Mouse (Mus musculus) heart, adult 2 months (tissue): ENCODE data around the gene Peg3. TPM values are rescaled to one million over a fixed set of nuclear protein-coding genes. Genes with fewer than 3 reads are reported as not detected.
"Not testable (repeated sequence)": the region's sequence is repeated elsewhere in the genome, so short reads cannot be mapped to it uniquely, and the experiment has no call there.

Source experiments
- DNase-seq, 2 experiments: peaks; one replicate each; pipeline ENCODE4 v3.0.0; 2021
- H3K27ac ChIP-seq: fragments of 200-600 bp; 2 replicates; pipeline ENCODE4 v1.8.1; 2022
- H3K27me3 ChIP-seq: fragments of 200-500 bp; 2 replicates; pipeline ENCODE4 v1.6.1; 2012; ENCODE audit warnings: mild to moderate bottlenecking, low read length, inconsistent platforms, mixed read lengths; ENCODE audit not compliant: control insufficient read depth, insufficient read depth
- H3K36me3 ChIP-seq: fragments of 200-500 bp; 2 replicates; pipeline ENCODE4 v1.6.1; 2012; ENCODE audit warnings: low read length, inconsistent platforms; ENCODE audit not compliant: control insufficient read depth, insufficient read depth
- H3K4me1 ChIP-seq: fragments of 200-500 bp; 2 replicates; pipeline ENCODE4 v1.6.1; 2011; ENCODE audit warnings: low read length; ENCODE audit not compliant: control insufficient read depth, insufficient read depth
- H3K4me3 ChIP-seq: fragments of 200-600 bp; 2 replicates; pipeline ENCODE4 v1.8.1; 2022
- H3K79me2 ChIP-seq: fragments of 200-500 bp; replicated peaks from 2 replicates; pipeline ENCODE4 v1.6.1; 2012; ENCODE audit warnings: mild to moderate bottlenecking, inconsistent platforms, low read length, moderate library complexity, mixed read lengths; ENCODE audit not compliant: control insufficient read depth, insufficient read depth
- H3K9ac ChIP-seq: fragments of 200-500 bp; 2 replicates; pipeline ENCODE4 v1.6.1; 2012; ENCODE audit warnings: low read depth, mild to moderate bottlenecking, control low read depth, inconsistent platforms, low read length, mixed read lengths
- CTCF ChIP-seq: fragments of 200-600 bp; IDR thresholded peaks from 2 replicates; pipeline ENCODE4 v1.8.1; 2022; ENCODE audit warnings: antibody characterized with exemption, mild to moderate bottlenecking, moderate library complexity
- EP300 ChIP-seq: fragments of 200-500 bp; IDR thresholded peaks from 2 replicates; pipeline ENCODE4 v1.6.1; 2011; ENCODE audit warnings: low read depth, low read length, control low read depth; ENCODE audit not compliant: insufficient read depth
- POLR2A ChIP-seq: fragments of 200-500 bp; IDR thresholded peaks from 2 replicates; pipeline ENCODE4 v1.6.1; 2011; ENCODE audit warnings: mild to moderate bottlenecking, low read depth, low read length, control low read depth; ENCODE audit not compliant: insufficient read depth
- WGBS: fragments of 180-500 bp; shearing (Covaris S2); methylation state at CpG from one replicate; pipeline ENCODE4 v1.1.7; 2018; 5-methylcytosine and 5-hydroxymethylcytosine counted together
- intact Hi-C: fragments of 180-260 bp; cut with DNase I; formaldehyde crosslinking; loops from one replicate; pipeline ENCODE4 v1.15.1; 2025
- long read RNA-seq: library from polyadenylated mRNA; stranded (forward); transcript quantifications from one replicate; pipeline ENCODE4 v2.0.0, GENCODE M21; 2021
- polyA plus RNA-seq: library from polyadenylated mRNA; depleted of rRNA; stranded (reverse); fragments of >200 nt; gene quantifications from 2 replicates; pipeline ENCODE4 v1.2.3, GENCODE M21; 2012; rRNA removed
- total RNA-seq, 2 experiments: library from RNA; stranded (reverse); gene quantifications; 2 replicates each; pipeline ENCODE4 v1.2.3; 2021

The Peg3 gene
- total RNA-seq (1 to 10 TPM; 5.9 to 8.0 TPM), polyA plus RNA-seq (4.3 and 8.2 TPM in 2 replicates)
- long read RNA-seq, partial matches to known transcripts, result 0 of 2 reads
- long read RNA-seq, other reads (novel, unspliced or antisense), result 2 of 2 reads

DNA sequence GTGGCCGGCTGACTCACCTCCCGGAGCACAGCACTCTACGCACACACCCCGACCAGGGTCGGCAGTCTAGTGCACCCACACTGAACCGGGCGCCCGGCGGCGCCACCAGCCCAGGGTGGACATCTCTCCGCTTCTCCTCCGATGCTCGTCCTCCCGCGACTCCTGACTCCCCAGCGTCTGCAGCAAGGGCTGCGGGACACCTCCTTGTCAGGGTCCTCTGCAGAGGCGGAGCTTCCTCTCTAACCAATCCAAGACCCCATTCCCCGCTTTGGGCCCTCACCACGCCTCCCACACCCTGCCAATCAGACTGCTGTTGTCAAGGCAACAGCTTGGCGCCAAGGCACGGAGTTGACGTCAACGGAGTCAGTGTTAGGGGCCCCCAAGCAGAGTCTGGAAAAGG is at the start of gene Peg3, which contains the start of gene Usp29:
Gene Peg3, minus strand, starts transcription at position 191 of the 400 bp plus-strand sequence.
Gene Usp29, plus strand, starts transcription at position 338 of the 400 bp plus-strand sequence.
- intact Hi-C loops, result no loop called here
- WGBS, result 48% methylated on average over 24 of the region's 24 CpGs
- Histone ChIP-seq H3K4me1 (no peaks in the 10 kb centered on the region), H3K9ac (peak within 1 kb of the TSS; percentile 64), H3K27me3 (no peaks in the 10 kb centered on the region), H3K27ac (peak within 1 kb of the TSS; percentile 85), H3K4me3 (peak within 1 kb of the TSS; percentile 59), H3K36me3 (no peaks in the 10 kb centered on the region), H3K79me2 (no peaks in the 10 kb centered on the region)
- peak; percentile 79 to 81 for DNase-seq
- peak; percentile 90 for TF ChIP-seq POLR2A
- TF ChIP-seq EP300, result no peak

DNA sequence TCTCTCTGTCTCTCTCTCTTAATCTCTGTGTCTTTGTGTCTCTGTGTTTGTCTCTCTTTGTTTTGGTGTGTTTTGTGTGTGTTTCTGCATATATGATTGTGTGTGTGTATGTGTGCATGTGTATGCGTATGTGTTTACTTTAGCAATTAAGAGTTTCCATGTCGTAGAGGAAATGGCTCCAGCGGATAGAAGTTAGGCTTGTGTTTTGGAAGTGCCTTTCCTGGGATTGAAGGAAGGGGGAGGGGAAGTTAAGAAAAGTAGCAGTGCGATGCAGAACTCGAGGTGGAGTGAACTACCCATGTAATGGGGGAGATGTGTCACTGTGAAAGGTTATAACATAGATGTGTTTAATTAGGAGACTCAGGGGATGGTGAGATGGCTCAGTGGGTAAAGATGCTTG is 48.9 kb upstream of the Peg3 start:
- no peaks in the 10 kb centered on the region for H3K79me2 ChIP-seq
- H3K27me3 ChIP-seq, result no peaks in the 10 kb centered on the region
- WGBS, result 47% methylated on average over 5 of the region's 5 CpGs
- H3K9ac ChIP-seq, result no peak overlapping the region
- no peak for DNase-seq
- no peaks in the 10 kb centered on the region; the same call in 1 of the 2 replicates for H3K4me1 ChIP-seq
- no peaks in the 10 kb centered on the region for H3K36me3 ChIP-seq
- no peak overlapping the region for H3K4me3 ChIP-seq
- TF ChIP-seq POLR2A, result no peak
- no peak for TF ChIP-seq EP300
- TF ChIP-seq CTCF, result no peak
- no peak overlapping the region for H3K27ac ChIP-seq
- intact Hi-C loops, result no loop called here

DNA sequence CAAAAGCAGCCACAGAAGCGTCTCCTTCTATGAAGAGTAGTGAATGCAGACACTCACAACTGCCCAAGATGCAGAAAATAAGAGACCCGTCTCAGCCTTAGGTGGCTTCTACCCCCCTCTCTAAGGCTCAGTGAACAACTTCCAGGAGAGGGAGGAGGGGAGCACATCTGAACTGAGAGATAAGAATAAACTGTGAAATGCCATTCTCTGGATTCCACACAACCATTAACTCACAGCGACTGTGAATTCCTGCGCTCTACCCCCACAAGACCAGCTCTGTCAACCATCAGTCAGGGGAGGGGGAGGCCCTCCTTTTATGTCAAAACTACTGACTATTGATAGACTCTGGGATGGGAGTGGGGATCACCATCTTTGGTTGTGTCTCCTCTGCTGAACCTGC is 47.5 kb upstream of the Peg3 start:
- no peak for DNase-seq
- Histone ChIP-seq H3K9ac (no peak overlapping the region), H3K4me3 (no peak overlapping the region), H3K79me2 (no peaks in the 10 kb centered on the region), H3K27ac (no peak overlapping the region), H3K36me3 (no peaks in the 10 kb centered on the region), H3K4me1 (no peaks in the 10 kb centered on the region; the same call in 1 of the 2 replicates), H3K27me3 (no peaks in the 10 kb centered on the region)
- intact Hi-C loops, result no loop called here
- WGBS, result 29% methylated on average over 4 of the region's 4 CpGs
- TF ChIP-seq EP300 (no peak), CTCF (no peak), POLR2A (no peak)

DNA sequence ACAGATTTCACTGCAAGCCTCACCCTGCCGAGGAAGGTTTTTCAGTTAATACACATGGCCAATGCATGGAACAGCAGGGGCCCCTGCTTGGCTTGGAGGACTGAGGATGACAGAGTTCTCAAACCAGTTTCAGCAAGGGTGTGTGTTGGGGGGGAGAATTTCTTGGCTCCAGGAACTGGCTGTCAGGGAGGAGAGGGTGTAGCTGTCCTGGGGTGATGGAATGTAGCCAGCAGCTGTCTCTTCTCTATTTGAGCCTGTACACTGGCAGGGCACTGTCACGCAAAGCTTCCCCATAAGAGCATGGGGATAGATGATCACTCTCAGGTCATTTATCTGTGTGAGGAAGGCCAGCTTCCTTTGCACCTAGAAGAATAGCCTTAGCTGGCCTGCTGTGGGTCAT is 46.9 kb upstream of the Peg3 start:
- Histone ChIP-seq H3K27me3 (no peaks in the 10 kb centered on the region), H3K36me3 (no peaks in the 10 kb centered on the region), H3K4me1 (no peaks in the 10 kb centered on the region; the same call in 1 of the 2 replicates), H3K4me3 (no peak overlapping the region), H3K79me2 (no peaks in the 10 kb centered on the region), H3K9ac (no peak overlapping the region), H3K27ac (no peak overlapping the region)
- TF ChIP-seq EP300, result no peak
- no peak for TF ChIP-seq CTCF
- no peak for TF ChIP-seq POLR2A
- intact Hi-C loops, result no loop called here
- WGBS, result 38% methylated on average over 2 of the region's 2 CpGs
- DNase-seq, result no peak

- WGBS, result 84% methylated on average over 10 of the region's 10 CpGs
- intact Hi-C loops, result no loop called here
Measured at GRCm38 (mm10) chr7:6776314-6777059, 46.3 kb upstream of the Peg3 start.

DNA sequence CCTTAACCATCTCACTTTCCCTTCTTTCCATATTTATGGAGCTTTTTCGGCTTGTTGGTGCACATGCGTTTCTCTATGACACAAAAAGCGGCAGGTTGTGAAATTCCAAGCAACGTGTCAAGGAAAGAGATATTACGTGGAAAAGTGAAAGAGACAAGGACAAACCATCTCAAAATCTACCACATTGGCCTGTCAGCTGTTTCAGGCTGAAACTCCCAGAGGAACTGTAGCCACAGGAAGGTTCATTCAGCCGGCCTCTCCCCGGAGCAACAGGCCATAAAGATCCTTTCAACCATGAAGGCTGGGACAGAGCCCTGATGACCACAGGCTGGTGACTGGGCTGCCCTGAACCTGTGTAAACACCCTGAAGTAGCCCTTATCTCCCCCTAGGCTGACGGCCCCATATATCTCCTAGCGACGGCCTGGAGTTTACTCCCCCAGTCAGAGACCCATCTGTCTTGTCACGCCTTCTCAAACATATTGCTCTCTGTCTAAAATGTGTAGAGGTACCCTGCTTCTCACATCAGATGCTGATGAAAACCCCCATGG is 43.7 kb upstream of the Peg3 start:
- H3K4me1 ChIP-seq, H3K27ac ChIP-seq: not testable (repeated sequence)
- WGBS, result 67% methylated on average over 11 of the region's 11 CpGs

More at GRCm38 (mm10) chr7:6776314-6777059, 46.3 kb upstream of the Peg3 start:
- Histone ChIP-seq H3K27me3 (no peaks in the 10 kb centered on the region), H3K27ac (no peak overlapping the region), H3K4me3 (no peak overlapping the region), H3K9ac (no peak overlapping the region), H3K4me1 (no peaks in the 10 kb centered on the region; the same call in 1 of the 2 replicates), H3K36me3 (no peaks in the 10 kb centered on the region), H3K79me2 (no peaks in the 10 kb centered on the region)
- TF ChIP-seq CTCF (no peak), POLR2A (no peak)
- DNase-seq, result no peak

More for the DNA sequence above, 43.7 kb upstream of the Peg3 start:
- H3K27me3 ChIP-seq, H3K79me2 ChIP-seq, intact Hi-C loops, H3K4me3 ChIP-seq, H3K9ac ChIP-seq, DNase-seq, H3K36me3 ChIP-seq: not testable (repeated sequence)
